Mouse (Mus musculus) myocyte (in vitro differentiated cells): ENCODE measurements around the gene Ebf4.

Experiments used
- POLR2A ChIP-seq: IDR thresholded peaks from one replicate; pipeline ENCODE4 v1.6.1; 2011; ENCODE audit warnings: low read depth, mild to moderate bottlenecking, control low read depth, moderate library complexity; ENCODE audit not compliant: insufficient read length
- TCF12 ChIP-seq: IDR thresholded peaks from one replicate; pipeline ENCODE4 v1.6.1; 2011; ENCODE audit warnings: mild to moderate bottlenecking, control low read depth; ENCODE audit not compliant: poor library complexity, insufficient read depth, severe bottlenecking

- TF ChIP-seq POLR2A (no peak), TCF12 (no peak)
Measured at GRCm38 (mm10) chr2:130388796-130389195, 93.8 kb downstream of the Ebf4 start.
